Mouse (Mus musculus): ENCODE results near the gene Pla2g2c. TPM values are rescaled to one million over a fixed set of nuclear protein-coding genes. Genes with fewer than 3 reads are reported as not detected.

The Pla2g2c gene
- polyA plus RNA-seq, 1 experiment from 2014 or later = 0.25 TPM

GRCm38 (mm10) chr4:138782098-138782497, 57.5 kb downstream of the Pla2g2c start:
- Histone ChIP-seq H3K27me3 (ENCODE audit: insufficient read depth, low read length) (no peaks in the 10 kb centered on the region), H3K4me3 (ENCODE audit: low read depth, low read length) (no peak overlapping the region), H3K27ac (ENCODE audit: low read depth) (no peak overlapping the region), H3K9ac (no peak overlapping the region), H3K36me3 (ENCODE audit: insufficient read depth) (no peaks in the 10 kb centered on the region), H3K9me3 (ENCODE audit: low read depth, low read length) (no peaks in the 10 kb centered on the region), H3K4me1 (ENCODE audit: insufficient read depth) (no peaks in the 10 kb centered on the region), H3K4me2 (no peak overlapping the region)
- WGBS = 74% methylated on average over 6 of the region's 6 CpGs
- ATAC-seq (ENCODE audit: insufficient read depth) (no peak), DNase-seq (no peak)
- no peak for TF ChIP-seq CTCF (IDR thresholded peaks at IDR 0.05; ENCODE audit: low read depth)

- H3K27ac ChIP-seq (ENCODE audit: low read depth) = no peak overlapping the region
- ATAC-seq (ENCODE audit: insufficient read depth) = no peak
These were observed 61.1 kb downstream of the Pla2g2c start for GRCm38 (mm10) chr4:138785721-138786120.

GRCm38 (mm10) chr4:138786141-138786540, 61.5 kb downstream of the Pla2g2c start:
- no peak overlapping the region for H3K4me3 ChIP-seq (ENCODE audit: low read depth, low read length)
- no peak overlapping the region for H3K27ac ChIP-seq (ENCODE audit: low read depth)
- H3K9ac ChIP-seq = no peak overlapping the region
- H3K36me3 ChIP-seq (ENCODE audit: insufficient read depth) = no peaks in the 10 kb centered on the region
- 44% methylated on average over 4 of the region's 4 CpGs for WGBS
- no peaks in the 10 kb centered on the region for H3K4me1 ChIP-seq (ENCODE audit: insufficient read depth)
- DNase-seq (peak; percentile 45), ATAC-seq (ENCODE audit: insufficient read depth) (no peak)
- no peak overlapping the region for H3K4me2 ChIP-seq
- no peaks in the 10 kb centered on the region for H3K9me3 ChIP-seq (ENCODE audit: low read depth, low read length)
- no peak for TF ChIP-seq CTCF (IDR thresholded peaks at IDR 0.05; ENCODE audit: low read depth)
- no peaks in the 10 kb centered on the region for H3K27me3 ChIP-seq (ENCODE audit: insufficient read depth, low read length)

More at GRCm38 (mm10) chr4:138785721-138786120, 61.1 kb downstream of the Pla2g2c start:
- Histone ChIP-seq H3K9me3 (ENCODE audit: low read depth, low read length) (no peaks in the 10 kb centered on the region), H3K4me2 (no peak overlapping the region), H3K36me3 (ENCODE audit: insufficient read depth) (no peaks in the 10 kb centered on the region), H3K4me1 (ENCODE audit: insufficient read depth) (no peaks in the 10 kb centered on the region), H3K9ac (no peak overlapping the region), H3K4me3 (ENCODE audit: low read depth, low read length) (no peak overlapping the region), H3K27me3 (ENCODE audit: insufficient read depth, low read length) (no peaks in the 10 kb centered on the region)
- TF ChIP-seq CTCF (IDR thresholded peaks at IDR 0.05; ENCODE audit: low read depth) = 0 out of 2 replicates have a peak, but pooled peaks have one; percentile 28
- peak; percentile 9 for DNase-seq
- WGBS = 52% methylated on average over 4 of the region's 4 CpGs

- H3K9me3 ChIP-seq (ENCODE audit: low read depth, low read length) = no peaks in the 10 kb centered on the region
- DNase-seq (no peak), ATAC-seq (ENCODE audit: insufficient read depth) (no peak)
- no peaks in the 10 kb centered on the region for H3K27me3 ChIP-seq (ENCODE audit: insufficient read depth, low read length)
- no peak overlapping the region for H3K9ac ChIP-seq
- H3K4me2 ChIP-seq = no peak overlapping the region
- H3K4me3 ChIP-seq (ENCODE audit: low read depth, low read length) = no peak overlapping the region
- H3K36me3 ChIP-seq (ENCODE audit: insufficient read depth) = no peaks in the 10 kb centered on the region
- 71% methylated on average over 4 of the region's 4 CpGs for WGBS
- no peak for TF ChIP-seq CTCF (IDR thresholded peaks at IDR 0.05; ENCODE audit: low read depth)
- no peaks in the 10 kb centered on the region; the same call in 1 of the 2 replicates for H3K4me1 ChIP-seq (ENCODE audit: insufficient read depth)
- no peak overlapping the region for H3K27ac ChIP-seq (ENCODE audit: low read depth)
These were observed 63.8 kb downstream of the Pla2g2c start for GRCm38 (mm10) chr4:138788381-138788780.

- 39% methylated on average over 6 of the region's 6 CpGs for WGBS
- TF ChIP-seq CTCF (IDR thresholded peaks at IDR 0.05; ENCODE audit: low read depth) = no peak
- ATAC-seq (ENCODE audit: insufficient read depth) = no peak
These were observed 66.9 kb downstream of the Pla2g2c start for GRCm38 (mm10) chr4:138791452-138791851.

GRCm38 (mm10) chr4:138792599-138792998, 68.0 kb downstream of the Pla2g2c start:
- ATAC-seq (ENCODE audit: insufficient read depth) = no peak

More at GRCm38 (mm10) chr4:138791452-138791851, 66.9 kb downstream of the Pla2g2c start:
- Histone ChIP-seq H3K9me3 (ENCODE audit: low read depth, low read length) (no peaks in the 10 kb centered on the region), H3K27ac (ENCODE audit: low read depth) (no peak overlapping the region), H3K36me3 (ENCODE audit: insufficient read depth) (no peaks in the 10 kb centered on the region), H3K4me3 (ENCODE audit: low read depth, low read length) (no peak overlapping the region), H3K4me2 (no peak overlapping the region), H3K27me3 (ENCODE audit: insufficient read depth, low read length) (no peaks in the 10 kb centered on the region), H3K9ac (no peak overlapping the region), H3K4me1 (ENCODE audit: insufficient read depth) (no peaks in the 10 kb centered on the region; the same call in 1 of the 2 replicates)
- peak; percentile 20 for DNase-seq

GRCm38 (mm10) chr4:138793276-138793675, 68.7 kb downstream of the Pla2g2c start:
- Histone ChIP-seq H3K9ac (no peak overlapping the region), H3K27me3 (ENCODE audit: insufficient read depth, low read length) (no peaks in the 10 kb centered on the region), H3K4me1 (ENCODE audit: insufficient read depth) (no peaks in the 10 kb centered on the region; the same call in 1 of the 2 replicates), H3K27ac (ENCODE audit: low read depth) (no peak overlapping the region), H3K4me2 (no peak overlapping the region), H3K36me3 (ENCODE audit: insufficient read depth) (no peaks in the 10 kb centered on the region), H3K9me3 (ENCODE audit: low read depth, low read length) (no peaks in the 10 kb centered on the region), H3K4me3 (ENCODE audit: low read depth, low read length) (no peak overlapping the region)
- peak; percentile 24; the same call in 1 of the 2 replicates for ATAC-seq (ENCODE audit: insufficient read depth)
- WGBS = 51% methylated on average over 2 of the region's 2 CpGs
- peak; percentile 76 for TF ChIP-seq CTCF (IDR thresholded peaks at IDR 0.05; ENCODE audit: low read depth)
- peak; percentile 59 for DNase-seq

More at GRCm38 (mm10) chr4:138792599-138792998, 68.0 kb downstream of the Pla2g2c start:
- Histone ChIP-seq H3K36me3 (ENCODE audit: insufficient read depth) (no peaks in the 10 kb centered on the region), H3K27ac (ENCODE audit: low read depth) (no peak overlapping the region), H3K4me2 (no peak overlapping the region), H3K4me1 (ENCODE audit: insufficient read depth) (no peaks in the 10 kb centered on the region; the same call in 1 of the 2 replicates), H3K9ac (no peak overlapping the region), H3K4me3 (ENCODE audit: low read depth, low read length) (no peak overlapping the region), H3K9me3 (ENCODE audit: low read depth, low read length) (no peaks in the 10 kb centered on the region), H3K27me3 (ENCODE audit: insufficient read depth, low read length) (no peaks in the 10 kb centered on the region)
- peak; percentile 73 for DNase-seq
- WGBS = 16% methylated on average over 9 of the region's 9 CpGs
- no peak for TF ChIP-seq CTCF (IDR thresholded peaks at IDR 0.05; ENCODE audit: low read depth)

All from lung, embryonic 14.5 days (tissue).